ENCODE assay signal across 10 mouse cellular contexts in genomic region chr2:151712647-151713046, GRCm38 (mm10). TPM values are rescaled to one million over a fixed set of nuclear protein-coding genes. Genes with fewer than 3 reads are reported as not detected.
A peak's percentile ranks its signal among the peaks of the same experiment; 100 is the strongest.
DNase-seq lines count a peak whose midpoint lies in the region; ATAC-seq and TF ChIP-seq lines count a peak whose summit lies in the region.
"Had no signal": no experiment of that assay in that cellular context is flagged by ENCODE, and none has a peak within 500 bp of the region (broad histone marks: within the 10 kb centered on the region; RNA-seq: fewer than 3 reads in every experiment).

No protein-coding gene starts in this region.

- H3K4me2 ChIP-seq in kidney, embryonic 15.5 days, result no peak overlapping the region
- no peak overlapping the region for H3K4me2 ChIP-seq in liver, embryonic 11.5 days
- no peak overlapping the region for H3K4me2 ChIP-seq in forebrain, embryonic 12.5 days
- H3K4me2 ChIP-seq: limb, embryonic 12.5 days had no signal

- peaks cover 25% of the 10 kb centered on the region for H3K36me3 ChIP-seq in kidney, embryonic 15.5 days
- H3K36me3 ChIP-seq in G1E (replicated peaks), result peaks cover 34% of the 10 kb centered on the region
- H3K36me3 ChIP-seq in liver, embryonic 11.5 days (ENCODE audit: control insufficient read depth, insufficient read depth, low read length), result peaks cover 12% of the 10 kb centered on the region
- H3K36me3 ChIP-seq in forebrain, embryonic 12.5 days (replicated peaks), result peaks cover 15% of the 10 kb centered on the region

- 37% methylated on average over 3 of the region's 3 CpGs for WGBS in kidney, embryonic 15.5 days
- 33% methylated on average over 3 of the region's 3 CpGs for WGBS in liver, embryonic 11.5 days
- WGBS in forebrain, embryonic 12.5 days, result 42% methylated on average over 3 of the region's 3 CpGs

- no peak for TF ChIP-seq CTCF in G1E (IDR thresholded peaks at IDR 0.05; ENCODE audit: low read depth, low read length)

- DNase-seq in kidney, adult 9 months, result peak; percentile 9
- peak; percentile 23 for DNase-seq in G1E (ENCODE audit: low spot score)
- DNase-seq in liver, embryonic 11.5 days (ENCODE audit: low spot score), result peak; percentile 45
- no peak for DNase-seq in gastrocnemius, adult 18-20 months (ENCODE audit: low spot score)

- H3K9me3 ChIP-seq in kidney, embryonic 15.5 days (replicated peaks), result no peaks in the 10 kb centered on the region
- H3K9me3 ChIP-seq in G1E (replicated peaks), result no peaks in the 10 kb centered on the region
- H3K9me3 ChIP-seq in liver, embryonic 11.5 days (ENCODE audit: control insufficient read depth, low read length), result no peaks in the 10 kb centered on the region
- H3K9me3 ChIP-seq in forebrain, embryonic 12.5 days, result no peaks in the 10 kb centered on the region
- H3K9me3 ChIP-seq: limb, embryonic 12.5 days had no signal

- H3K4me3 ChIP-seq in kidney, embryonic 15.5 days (replicated peaks), result no peak overlapping the region
- no peak overlapping the region for H3K4me3 ChIP-seq in G1E (ENCODE audit: low read depth, low read length)
- no peak overlapping the region for H3K4me3 ChIP-seq in liver, embryonic 11.5 days (ENCODE audit: low read depth, low read length)
- H3K4me3 ChIP-seq in forebrain, embryonic 12.5 days (replicated peaks), result no peak overlapping the region
- H3K4me3 ChIP-seq: limb, embryonic 12.5 days had no signal

- H3K4me1 ChIP-seq in kidney, embryonic 15.5 days, result no peaks in the 10 kb centered on the region
- no peaks in the 10 kb centered on the region for H3K4me1 ChIP-seq in G1E (ENCODE audit: insufficient read depth, low read depth, low read length)
- H3K4me1 ChIP-seq in liver, embryonic 11.5 days (replicated peaks; ENCODE audit: control insufficient read depth, insufficient read depth, low read length), result no peaks in the 10 kb centered on the region
- no peaks in the 10 kb centered on the region for H3K4me1 ChIP-seq in forebrain, embryonic 12.5 days
- H3K4me1 ChIP-seq: limb, embryonic 12.5 days had no signal

- H3K27ac ChIP-seq in kidney, embryonic 15.5 days, result no peak overlapping the region
- H3K27ac ChIP-seq in liver, embryonic 11.5 days (ENCODE audit: low read depth, low read length), result no peak overlapping the region
- no peak overlapping the region for H3K27ac ChIP-seq in forebrain, embryonic 12.5 days
- H3K27ac ChIP-seq: limb, embryonic 12.5 days had no signal

- no peak for ATAC-seq in kidney, embryonic 15.5 days (replicated peaks; ENCODE audit: low FRiP score)
- ATAC-seq in G1E (ENCODE audit: extremely low read depth, insufficient number of reproducible peaks, low FRiP score, poor library complexity, severe bottlenecking), result no peak
- ATAC-seq in common myeloid progenitor, adult 5-6 weeks (replicated peaks; ENCODE audit: low read depth, poor library complexity, severe bottlenecking), result peak; percentile 64
- no peak for ATAC-seq in liver, embryonic 11.5 days (replicated peaks; ENCODE audit: low FRiP score)
- no peak for ATAC-seq in forebrain, embryonic 12.5 days (ENCODE audit: low FRiP score)
- ATAC-seq in cerebellum, adult (ENCODE audit: insufficient number of reproducible peaks, low FRiP score, low TSS enrichment), result no peak

- H3K9ac ChIP-seq in kidney, embryonic 15.5 days, result no peak overlapping the region
- H3K9ac ChIP-seq in liver, embryonic 11.5 days (ENCODE audit: low read depth, low read length), result no peak overlapping the region
- no peak overlapping the region for H3K9ac ChIP-seq in forebrain, embryonic 12.5 days
- H3K9ac ChIP-seq: limb, embryonic 12.5 days had no signal

- H3K27me3 ChIP-seq in kidney, embryonic 15.5 days, result no peaks in the 10 kb centered on the region
- no peaks in the 10 kb centered on the region for H3K27me3 ChIP-seq in G1E (ENCODE audit: insufficient read depth, low read length)
- no peaks in the 10 kb centered on the region for H3K27me3 ChIP-seq in liver, embryonic 11.5 days (replicated peaks; ENCODE audit: control insufficient read depth, insufficient read depth, low read length)
- no peaks in the 10 kb centered on the region for H3K27me3 ChIP-seq in forebrain, embryonic 12.5 days
- H3K27me3 ChIP-seq: limb, embryonic 12.5 days had no signal

RNA-seq across cellular contexts. Expression of gene Tmem74b, which starts 10.8 kb away (rescaled TPM):
- 0.95 and 1.5 TPM in 2 replicates for polyA plus RNA-seq in kidney, embryonic 15.5 days (2015; fragmentation: Nextera tagmentation; extraction: Ambion mirVana)
- not detected in 2 replicates for total RNA-seq in G1E (2014; fragmentation: Nextera tagmentation)
- total RNA-seq in G1E (2017), result not detected in 2 replicates
- not detected in 2 replicates for polyA plus RNA-seq in G1E (2012)
- total RNA-seq in common myeloid progenitor, adult 5-6 weeks (2017), result not detected in 2 replicates
- 0.32 and 0.62 TPM in 2 replicates for polyA plus RNA-seq in liver, embryonic 11.5 days (2014; fragmentation: Nextera tagmentation; extraction: Ambion mirVana)
- 9.5 and 11.3 TPM in 2 replicates for polyA plus RNA-seq in forebrain, embryonic 12.5 days (2016; fragmentation: Nextera tagmentation; extraction: Ambion mirVana)
- 1 to 10 TPM in 1 of 2 experiments, under 1 TPM in 1; 0.89 to 1.4 TPM for total RNA-seq in gastrocnemius, adult 18-20 months (2021)

RNA-seq across cellular contexts. Expression of gene Psmf1, which starts 31.3 kb away (rescaled TPM):
- polyA plus RNA-seq in kidney, embryonic 15.5 days (2015; fragmentation: Nextera tagmentation; extraction: Ambion mirVana), result 42.2 and 43.0 TPM in 2 replicates
- total RNA-seq in G1E (2014; fragmentation: Nextera tagmentation) (52.6 and 62.0 TPM in 2 replicates), G1E (2017) (20.2 and 26.8 TPM in 2 replicates)
- polyA plus RNA-seq in G1E (2012), result 13.9 and 54.8 TPM in 2 replicates
- total RNA-seq in common myeloid progenitor, adult 5-6 weeks (2017), result 16.6 TPM in 2 replicates
- 61.4 and 63.8 TPM in 2 replicates for polyA plus RNA-seq in liver, embryonic 11.5 days (2014; fragmentation: Nextera tagmentation; extraction: Ambion mirVana)
- polyA plus RNA-seq in forebrain, embryonic 12.5 days (2016; fragmentation: Nextera tagmentation; extraction: Ambion mirVana), result 48.1 and 48.6 TPM in 2 replicates
- 10 to 100 TPM; 15.6 to 18.4 TPM for total RNA-seq in gastrocnemius, adult 18-20 months (2021)

RNA-seq across cellular contexts. Expression of gene Rad21l, which starts 44.3 kb away (rescaled TPM):
- polyA plus RNA-seq in kidney, embryonic 15.5 days (2015; fragmentation: Nextera tagmentation; extraction: Ambion mirVana), result not detected in 2 replicates
- not detected in 2 replicates for total RNA-seq in G1E (2014; fragmentation: Nextera tagmentation)
- total RNA-seq in G1E (2017), result not detected in 2 replicates
- polyA plus RNA-seq in G1E (2012), result not detected in 2 replicates
- total RNA-seq in common myeloid progenitor, adult 5-6 weeks (2017), result not detected in 2 replicates
- not detected in 2 replicates for polyA plus RNA-seq in liver, embryonic 11.5 days (2014; fragmentation: Nextera tagmentation; extraction: Ambion mirVana)
- polyA plus RNA-seq in forebrain, embryonic 12.5 days (2016; fragmentation: Nextera tagmentation; extraction: Ambion mirVana), result 0.12 TPM in 1 of 2 replicates, not detected in the other
- total RNA-seq in gastrocnemius, adult 18-20 months (2021), result not detected
- total RNA-seq: heart, adult 8-10 months had no signal
- polyA plus RNA-seq: limb, embryonic 12.5 days had no signal
